Mouse (Mus musculus) stomach, embryonic 16.5 days (tissue): ENCODE measurements around the gene Med12. TPM values are rescaled to one million over a fixed set of nuclear protein-coding genes. Genes with fewer than 3 reads are reported as not detected.
"Not testable (repeated sequence)": the region's sequence is repeated elsewhere in the genome, so short reads cannot be mapped to it uniquely, and the experiment has no call there.

Experiments
- ATAC-seq: fragments of 200-750 bp; cut with Nextera tagmentation; 2 replicates; pipeline ENCODE4 v1.8.0; 2017; ENCODE audit warnings: moderate number of reproducible peaks, moderate TSS enrichment; ENCODE audit not compliant: insufficient read depth, low FRiP score
- H3K27ac ChIP-seq: fragments of 300-500 bp; sonication (generic); 2 replicates; pipeline ENCODE4 v1.5.1; 2014; ENCODE audit warnings: low read length
- H3K27me3 ChIP-seq: fragments of 300-500 bp; sonication (generic); 2 replicates; pipeline ENCODE4 v1.6.1; 2014; ENCODE audit warnings: low read length, control low read depth, mixed read lengths; ENCODE audit not compliant: control insufficient read depth, insufficient read depth
- H3K36me3 ChIP-seq: fragments of 300-500 bp; sonication (generic); 2 replicates; pipeline ENCODE4 v1.6.1; 2014; ENCODE audit warnings: low read length; ENCODE audit not compliant: control insufficient read depth, insufficient read depth
- H3K4me1 ChIP-seq: fragments of 300-500 bp; sonication (generic); 2 replicates; pipeline ENCODE4 v1.6.1; 2014; ENCODE audit warnings: low read length, control low read depth, mixed read lengths; ENCODE audit not compliant: control insufficient read depth, insufficient read depth
- H3K4me2 ChIP-seq: fragments of 300-500 bp; sonication (generic); 2 replicates; pipeline ENCODE4 v1.6.1; 2014; ENCODE audit warnings: low read depth, low read length, mixed read lengths
- H3K4me3 ChIP-seq: fragments of 300-500 bp; sonication (generic); replicated peaks from 2 replicates; pipeline ENCODE4 v1.5.1; 2014; ENCODE audit warnings: mild to moderate bottlenecking, low read length
- H3K9ac ChIP-seq: fragments of 300-500 bp; sonication (generic); 2 replicates; pipeline ENCODE4 v1.6.1; 2014; ENCODE audit warnings: low read length
- H3K9me3 ChIP-seq: fragments of 300-500 bp; sonication (generic); replicated peaks from 2 replicates; pipeline ENCODE4 v1.6.1; 2016; ENCODE audit warnings: low read length, control low read depth; ENCODE audit not compliant: control insufficient read depth
- WGBS: fragments of 180-500 bp; shearing (Covaris S2); extraction: QIAGEN DNeasy Blood & Tissue Kit; methylation state at CpG from one replicate; pipeline ENCODE4 v1.1.7; 2014; 5-methylcytosine and 5-hydroxymethylcytosine counted together
- polyA plus RNA-seq: library from polyadenylated mRNA; unstranded; fragments of >200 nt; fragmentation: Nextera tagmentation; extraction: Ambion mirVana; gene quantifications from 2 replicates; pipeline ENCODE4 v1.2.1, GENCODE M21; 2015

Med12 gene
- polyA plus RNA-seq, 1 experiment from 2014 or later = 30.3 TPM

- Histone ChIP-seq H3K27me3 (no peaks in the 10 kb centered on the region; the same call in 1 of the 2 replicates), H3K9ac (no peak overlapping the region), H3K4me1 (no peaks in the 10 kb centered on the region), H3K36me3 (no peaks in the 10 kb centered on the region), H3K9me3 (no peaks in the 10 kb centered on the region), H3K4me3 (no peak overlapping the region), H3K27ac (no peak overlapping the region), H3K4me2 (no peak overlapping the region)
- no peak for ATAC-seq
- 89% methylated on average over 12 of the region's 12 CpGs for WGBS
Observed at GRCm38 (mm10) chrX:101319775-101320174, 45.9 kb downstream of the Med12 start.

GRCm38 (mm10) chrX:101325989-101326899, 52.4 kb downstream of the Med12 start:
- Histone ChIP-seq H3K4me2 (no peak overlapping the region), H3K4me3 (no peak overlapping the region), H3K4me1 (no peaks in the 10 kb centered on the region), H3K27me3 (no peaks in the 10 kb centered on the region; the same call in 1 of the 2 replicates), H3K9me3 (no peaks in the 10 kb centered on the region), H3K27ac (no peak overlapping the region), H3K36me3 (no peaks in the 10 kb centered on the region), H3K9ac (no peak overlapping the region)
- WGBS = 44% methylated on average over 8 of the region's 8 CpGs
- no peak for ATAC-seq

- Histone ChIP-seq H3K9me3 (no peaks in the 10 kb centered on the region), H3K27me3 (no peaks in the 10 kb centered on the region), H3K4me1 (no peaks in the 10 kb centered on the region), H3K4me2 (no peak overlapping the region), H3K9ac (peak overlapping the region; percentile 52; the same call in 1 of the 2 replicates), H3K36me3 (no peaks in the 10 kb centered on the region), H3K27ac (peak overlapping the region; percentile 69), H3K4me3 (no peak overlapping the region)
- WGBS = 23% methylated on average over 10 of the region's 10 CpGs
- ATAC-seq = no peak
Observed at GRCm38 (mm10) chrX:101329372-101330028, 55.7 kb downstream of the Med12 start.

- WGBS = 28% methylated on average over 9 of the region's 9 CpGs
- Histone ChIP-seq H3K27ac (peak overlapping the region; percentile 95), H3K9ac (peak overlapping the region; percentile 71), H3K4me2 (peak overlapping the region; percentile 51), H3K9me3 (no peaks in the 10 kb centered on the region), H3K4me1 (no peaks in the 10 kb centered on the region), H3K36me3 (no peaks in the 10 kb centered on the region), H3K4me3 (peak overlapping the region; percentile 39), H3K27me3 (no peaks in the 10 kb centered on the region)
- peak; percentile 52; the same call in 1 of the 2 replicates for ATAC-seq
Observed at GRCm38 (mm10) chrX:101332031-101332374, 58.2 kb downstream of the Med12 start.

GRCm38 (mm10) chrX:101332375-101333211, 58.8 kb downstream of the Med12 start:
- whole genome bisulfite sequencing = 15% methylated on average over 42 of the region's 49 CpGs
- Histone ChIP-seq H3K36me3 (no peaks in the 10 kb centered on the region), H3K27ac (peak overlapping the region; percentile 95), H3K4me3 (peak overlapping the region; percentile 43), H3K4me1 (no peaks in the 10 kb centered on the region), H3K27me3 (no peaks in the 10 kb centered on the region), H3K9ac (peak overlapping the region; percentile 71), H3K9me3 (no peaks in the 10 kb centered on the region), H3K4me2 (peak overlapping the region; percentile 64)
- peak; percentile 96 for ATAC-seq

GRCm38 (mm10) chrX:101334606-101335005, 60.8 kb downstream of the Med12 start:
- H3K9ac ChIP-seq = no peak overlapping the region
- no peaks in the 10 kb centered on the region for H3K4me1 ChIP-seq
- H3K9me3 ChIP-seq = no peaks in the 10 kb centered on the region
- H3K36me3 ChIP-seq = no peaks in the 10 kb centered on the region
- H3K27ac ChIP-seq = no peak overlapping the region
- WGBS = 89% methylated on average over 5 of the region's 5 CpGs
- H3K4me2 ChIP-seq = no peak overlapping the region
- no peak overlapping the region for H3K4me3 ChIP-seq
- no peak for ATAC-seq
- no peaks in the 10 kb centered on the region for H3K27me3 ChIP-seq

- no peaks in the 10 kb centered on the region for H3K36me3 ChIP-seq
- no peak overlapping the region for H3K9ac ChIP-seq
- H3K4me1 ChIP-seq = no peaks in the 10 kb centered on the region
- no peaks in the 10 kb centered on the region for H3K27me3 ChIP-seq
- no peak overlapping the region for H3K4me3 ChIP-seq
- 46% methylated on average over 4 of the region's 4 CpGs for WGBS
- H3K27ac ChIP-seq = no peak overlapping the region
- no peaks in the 10 kb centered on the region for H3K9me3 ChIP-seq
- no peak overlapping the region for H3K4me2 ChIP-seq
- ATAC-seq = no peak
Observed at GRCm38 (mm10) chrX:101338666-101339065, 64.8 kb downstream of the Med12 start.

GRCm38 (mm10) chrX:101342837-101343236, 69.0 kb downstream of the Med12 start:
- H3K4me1 ChIP-seq, H3K4me2 ChIP-seq, H3K27me3 ChIP-seq, H3K9me3 ChIP-seq, H3K4me3 ChIP-seq, H3K27ac ChIP-seq, ATAC-seq, H3K9ac ChIP-seq, H3K36me3 ChIP-seq: not testable (repeated sequence)
- 64% methylated on average over 2 of the region's 2 CpGs for WGBS
